Mouse (Mus musculus) olfactory bulb, adult 2 months (tissue): Measurements from ENCODE around the gene Wdr13. TPM values are rescaled to one million over a fixed set of nuclear protein-coding genes. Genes with fewer than 3 reads are reported as not detected.
"Not testable (repeated sequence)": the region's sequence is repeated elsewhere in the genome, so short reads cannot be mapped to it uniquely, and the experiment has no call there.

ENCODE experiments used
- H3K27ac ChIP-seq: fragments of 200-500 bp; 2 replicates; pipeline ENCODE4 v1.5.1; 2012; ENCODE audit warnings: low read depth, low read length; ENCODE audit not compliant: insufficient read depth
- H3K4me1 ChIP-seq: fragments of 200-500 bp; 2 replicates; pipeline ENCODE4 v1.6.1; 2012; ENCODE audit warnings: low read length; ENCODE audit not compliant: control insufficient read depth, insufficient read depth
- H3K4me3 ChIP-seq: fragments of 200-500 bp; 2 replicates; pipeline ENCODE4 v1.5.1; 2012; ENCODE audit warnings: mild to moderate bottlenecking, low read depth, low read length, moderate library complexity; ENCODE audit not compliant: insufficient read depth
- CTCF ChIP-seq: fragments of 200-500 bp; IDR thresholded peaks from 2 replicates; pipeline ENCODE4 v1.5.1; 2012; ENCODE audit warnings: low read depth, mild to moderate bottlenecking, low read length, moderate library complexity; ENCODE audit not compliant: insufficient read depth
- POLR2A ChIP-seq: fragments of 200-500 bp; IDR thresholded peaks from 2 replicates; pipeline ENCODE4 v1.6.1; 2012; ENCODE audit warnings: mild to moderate bottlenecking, low read depth, low read length, moderate library complexity; ENCODE audit not compliant: insufficient read depth
- WGBS: fragments of 180-500 bp; shearing (Covaris S2); methylation state at CpG from one replicate; pipeline ENCODE4 v1.1.7; 2018; 5-methylcytosine and 5-hydroxymethylcytosine counted together
- polyA plus RNA-seq: library from polyadenylated mRNA; stranded (reverse); fragments of >200 nt; gene quantifications from 2 replicates; pipeline ENCODE4 v1.2.4, GENCODE M21; 2012; ENCODE audit warnings: low replicate concordance; ENCODE audit not compliant: missing spikeins, insufficient read depth, insufficient read length

The Wdr13 gene
- polyA plus RNA-seq, 1 experiment, result 69.5 TPM

GRCm38 (mm10) chrX:8123821-8124470 is 8.7 kb downstream of the Wdr13 start:
- TF ChIP-seq CTCF (no peak), POLR2A (no peak)
- H3K27ac ChIP-seq, result no peak overlapping the region
- 85% methylated on average over 6 of the region's 6 CpGs for WGBS
- no peaks in the 10 kb centered on the region for H3K4me1 ChIP-seq
- no peak overlapping the region for H3K4me3 ChIP-seq

- Histone ChIP-seq H3K4me3 (no peak overlapping the region), H3K27ac (no peak overlapping the region), H3K4me1 (no peaks in the 10 kb centered on the region)
- TF ChIP-seq POLR2A (no peak), CTCF (no peak)
These were observed 15.4 kb downstream of the Wdr13 start for GRCm38 (mm10) chrX:8117264-8117663.

- no peaks in the 10 kb centered on the region for H3K4me1 ChIP-seq
- H3K4me3 ChIP-seq, result no peak overlapping the region
- TF ChIP-seq POLR2A (no peak), CTCF (no peak)
- 68% methylated on average over 4 of the region's 4 CpGs for WGBS
- no peak overlapping the region for H3K27ac ChIP-seq
These were observed 17.4 kb downstream of the Wdr13 start for GRCm38 (mm10) chrX:8115275-8115674.

- 95% methylated on average over 3 of the region's 3 CpGs for WGBS
- TF ChIP-seq CTCF (no peak), POLR2A (no peak)
- no peaks in the 10 kb centered on the region for H3K4me1 ChIP-seq
- no peak overlapping the region for H3K27ac ChIP-seq
- H3K4me3 ChIP-seq, result no peak overlapping the region
These were observed 27.7 kb downstream of the Wdr13 start for GRCm38 (mm10) chrX:8105019-8105418.

- no peak overlapping the region for H3K27ac ChIP-seq
- H3K4me1 ChIP-seq, result no peaks in the 10 kb centered on the region
- H3K4me3 ChIP-seq, result no peak overlapping the region
- no peak for TF ChIP-seq POLR2A
- no peak for TF ChIP-seq CTCF
- 55% methylated on average over 7 of the region's 7 CpGs for WGBS
These were observed 30.5 kb downstream of the Wdr13 start for GRCm38 (mm10) chrX:8102213-8102668.

GRCm38 (mm10) chrX:8101017-8101416 is 31.7 kb downstream of the Wdr13 start:
- no peaks in the 10 kb centered on the region for H3K4me1 ChIP-seq
- peak overlapping the region; percentile 70 for H3K27ac ChIP-seq
- TF ChIP-seq CTCF, result no peak
- TF ChIP-seq POLR2A, result no peak
- H3K4me3 ChIP-seq, result no peak overlapping the region
- WGBS, result 15% methylated on average over 3 of the region's 3 CpGs

- no peak for TF ChIP-seq CTCF
- no peak for TF ChIP-seq POLR2A
- Histone ChIP-seq H3K27ac (no peak overlapping the region), H3K4me3 (no peak overlapping the region), H3K4me1 (no peaks in the 10 kb centered on the region)
- 52% methylated on average over 4 of the region's 4 CpGs for WGBS
These were observed 33.3 kb downstream of the Wdr13 start for GRCm38 (mm10) chrX:8099435-8099834.

- peak overlapping the region; percentile 41 for H3K4me3 ChIP-seq
- WGBS, result 20% methylated on average over 19 of the region's 19 CpGs
- H3K27ac ChIP-seq, result peak overlapping the region; percentile 91
- no peaks in the 10 kb centered on the region for H3K4me1 ChIP-seq
- TF ChIP-seq POLR2A (no peak), CTCF (no peak)
These were observed 35.9 kb downstream of the Wdr13 start for GRCm38 (mm10) chrX:8096787-8097242.

GRCm38 (mm10) chrX:8096068-8096786 is 36.5 kb downstream of the Wdr13 start:
- not testable (repeated sequence) for H3K4me1 ChIP-seq
- 10% methylated on average over 37 of the region's 48 CpGs for WGBS
- peak overlapping the region; percentile 41 for H3K4me3 ChIP-seq
- H3K27ac ChIP-seq, result peak overlapping the region; percentile 91
